Mouse (Mus musculus) heart, adult 18-20 months (tissue): ENCODE measurements around the gene Ankrd23. TPM values are rescaled to one million over a fixed set of nuclear protein-coding genes. Genes with fewer than 3 reads are reported as not detected.
A peak's percentile ranks its signal among the peaks of the same experiment; 100 is the strongest.
"Not testable (repeated sequence)": the region's sequence is repeated elsewhere in the genome, so short reads cannot be mapped to it uniquely, and the experiment has no call there.

Experiments
- DNase-seq, 2 experiments: peaks; one replicate each; pipeline ENCODE4 v3.0.0; 2021 to 2022; ENCODE audit warnings: mixed read lengths in 1 of 2
- long read RNA-seq, 2 experiments: library from polyadenylated mRNA; stranded (forward); transcript quantifications; one replicate each; pipeline ENCODE4 v2.0.0; 2021
- total RNA-seq, 2 experiments: library from RNA; stranded (reverse); gene quantifications; 2 replicates each; pipeline ENCODE4 v1.2.3; 2021

Ankrd23 gene
- 100 to 1,000 TPM; 315 to 408 TPM for total RNA-seq
- long read RNA-seq, experiment 1, transcript Ankrd23-204 (8 exons, 1,073 nt) = minor isoform, 16 of 461 reads
- long read RNA-seq, experiment 1, transcript Ankrd23-201 (9 exons, 1,964 nt) = major isoform, 328 of 461 reads
- long read RNA-seq, experiment 1, partial matches to known transcripts = 46 of 461 reads
- long read RNA-seq, experiment 1, other reads (novel, unspliced or antisense) = 71 of 461 reads
- long read RNA-seq, experiment 2, transcript Ankrd23-201 (9 exons, 1,964 nt) = major isoform, 96 of 138 reads
- long read RNA-seq, experiment 2, partial matches to known transcripts = 11 of 138 reads
- long read RNA-seq, experiment 2, other reads (novel, unspliced or antisense) = 31 of 138 reads

- DNase-seq = not testable (repeated sequence)
Measured at GRCm38 (mm10) chr1:36536783-36537182, at the start of gene Ankrd23. Gene Ankrd23 (minus strand): TSS chr1:36536883.

GRCm38 (mm10) chr1:36586288-36586687, 49.6 kb upstream of the Ankrd23 start:
- DNase-seq = no peak

- DNase-seq = no peak
Measured at GRCm38 (mm10) chr1:36583408-36584116, 46.9 kb upstream of the Ankrd23 start.

DNA sequence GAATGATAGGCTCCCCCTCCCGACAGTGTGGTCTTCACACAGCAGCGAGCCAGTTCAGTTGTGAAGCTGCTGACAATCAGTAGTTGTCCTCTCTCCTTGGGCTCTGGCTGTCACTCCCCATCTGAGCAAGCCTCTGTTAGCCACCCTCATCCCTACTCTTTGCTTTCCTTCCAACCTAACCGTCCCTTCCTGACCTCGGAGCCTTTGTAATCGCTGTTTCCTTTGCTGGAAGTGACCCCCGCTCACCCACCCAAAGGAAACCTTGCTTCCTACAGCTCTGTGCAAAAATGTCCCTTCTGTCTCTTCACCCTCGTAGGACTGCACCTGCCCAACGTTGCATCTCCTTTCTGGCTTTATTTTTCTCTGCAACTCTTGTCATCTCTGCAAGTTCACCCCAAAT, 45.5 kb upstream of the Ankrd23 start:
- DNase-seq = no peak

DNA sequence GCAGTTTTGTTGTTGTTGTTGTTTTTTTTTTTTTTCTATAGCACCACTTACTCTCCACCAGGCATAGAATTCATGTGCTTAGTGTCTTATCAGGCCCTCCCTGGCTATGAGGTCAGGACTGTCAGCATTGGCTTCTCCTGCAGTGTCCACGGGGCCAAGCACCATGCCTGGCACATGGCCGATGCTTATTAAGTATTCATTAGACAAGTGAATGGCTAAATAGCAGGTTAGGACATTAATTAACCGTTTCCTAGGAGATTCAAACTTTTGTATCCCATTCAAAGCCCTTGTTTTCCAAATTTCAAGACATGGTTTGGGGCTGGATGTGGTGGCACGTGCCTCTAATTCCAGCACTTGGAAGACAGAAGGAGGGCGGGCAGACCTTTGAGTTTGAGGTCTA, 44.6 kb upstream of the Ankrd23 start:
- DNase-seq = peak; percentile 55 to 59

DNA sequence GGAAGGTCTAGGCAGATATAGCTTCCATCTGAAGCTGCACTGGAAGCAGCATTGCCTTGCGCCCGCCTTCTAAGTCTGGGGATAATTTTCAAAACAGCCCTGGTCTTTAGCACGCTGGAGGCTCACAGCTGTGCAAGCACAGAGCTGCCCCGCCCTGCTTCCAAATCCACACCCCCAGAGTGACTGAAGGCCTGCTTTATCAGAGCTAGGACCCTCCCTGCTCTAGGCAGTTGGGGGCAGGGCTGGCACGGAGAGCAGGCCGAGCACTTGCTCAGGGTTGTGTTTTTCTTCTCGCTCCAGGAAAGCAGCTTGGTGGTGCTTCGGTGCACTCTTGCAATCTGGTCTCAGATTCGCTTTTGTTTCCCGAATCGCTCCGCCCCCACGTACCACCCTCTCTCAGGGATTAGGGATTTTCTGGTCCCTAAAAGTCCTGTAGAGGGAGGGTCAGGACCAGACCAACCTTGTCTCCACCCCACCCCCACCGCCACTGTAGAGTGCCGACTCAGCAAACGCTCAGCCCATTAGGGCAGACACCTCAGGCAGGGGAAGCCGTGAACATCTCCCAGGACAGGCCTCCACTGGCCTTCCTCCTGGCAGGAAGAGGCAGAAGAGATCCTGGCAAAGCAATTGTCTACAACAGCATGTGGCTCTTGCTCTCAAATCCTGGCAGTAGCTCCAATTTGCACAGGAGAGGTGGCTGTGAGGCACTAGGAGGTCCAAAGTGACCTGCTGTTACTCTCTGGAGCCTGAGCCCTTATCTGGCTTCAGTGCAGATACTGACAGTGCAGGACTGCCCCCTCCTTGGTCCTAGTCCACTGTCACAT, 43.9 kb upstream of the Ankrd23 start:
- DNase-seq = peak; percentile 81 to 86

GRCm38 (mm10) chr1:36579974-36580383, 43.3 kb upstream of the Ankrd23 start:
- no peak for DNase-seq

DNA sequence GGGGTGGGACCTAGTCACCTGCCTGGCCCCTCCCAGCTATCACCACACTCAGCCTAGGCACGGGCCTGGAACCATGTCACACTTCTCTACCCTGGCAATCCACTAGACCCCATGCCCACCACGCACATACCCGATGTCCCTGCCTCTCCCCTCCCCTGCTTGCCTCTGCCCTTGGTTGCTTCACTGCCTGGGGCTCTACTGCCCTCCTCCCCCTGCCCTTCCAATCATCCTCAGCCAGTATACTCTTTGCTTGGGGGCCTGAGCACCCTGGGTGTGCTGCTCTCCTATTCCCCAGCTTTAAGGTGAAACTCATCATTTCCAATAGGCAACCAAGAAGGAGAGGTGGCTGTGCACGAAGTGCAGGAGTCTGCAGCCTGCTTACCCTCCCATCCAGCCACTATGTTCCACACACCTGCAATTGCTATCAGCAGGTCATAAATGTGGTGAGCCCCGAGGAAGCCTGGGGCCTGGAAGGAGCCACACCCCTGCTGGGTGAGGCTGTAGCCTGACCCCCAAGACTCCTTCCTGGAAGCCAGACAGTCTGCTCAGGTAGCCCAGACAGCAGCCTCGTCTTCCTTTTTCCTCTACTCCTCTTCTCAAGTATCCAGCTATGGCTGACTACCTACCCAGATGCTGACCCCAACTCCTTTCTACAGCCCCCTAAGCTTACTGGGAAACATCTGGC, 40.5 kb upstream of the Ankrd23 start:
- DNase-seq = no peak

DNA sequence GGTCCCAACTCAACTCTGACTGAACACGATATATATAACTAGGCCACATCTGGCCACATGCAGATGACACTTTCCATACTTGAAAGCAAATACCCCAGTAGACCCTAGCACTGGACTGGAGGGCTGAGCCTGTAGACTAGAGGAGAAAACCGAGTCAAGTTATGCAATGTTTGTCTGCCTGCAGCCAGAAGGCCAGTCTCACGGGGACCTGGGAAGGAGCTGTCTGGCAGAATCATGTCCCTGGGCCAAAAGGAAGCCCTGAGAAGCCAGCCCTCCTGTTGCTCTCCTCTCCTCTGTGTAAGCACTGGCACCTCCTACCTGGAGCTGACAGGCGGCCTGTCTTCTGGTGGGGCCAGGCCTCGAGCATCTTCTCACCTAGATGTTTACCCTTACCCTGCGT, 38.7 kb upstream of the Ankrd23 start:
- peak in 1 of 2 experiments; percentile 55 for DNase-seq

GRCm38 (mm10) chr1:36574196-36574955, 37.7 kb upstream of the Ankrd23 start:
- DNase-seq = no peak

DNA sequence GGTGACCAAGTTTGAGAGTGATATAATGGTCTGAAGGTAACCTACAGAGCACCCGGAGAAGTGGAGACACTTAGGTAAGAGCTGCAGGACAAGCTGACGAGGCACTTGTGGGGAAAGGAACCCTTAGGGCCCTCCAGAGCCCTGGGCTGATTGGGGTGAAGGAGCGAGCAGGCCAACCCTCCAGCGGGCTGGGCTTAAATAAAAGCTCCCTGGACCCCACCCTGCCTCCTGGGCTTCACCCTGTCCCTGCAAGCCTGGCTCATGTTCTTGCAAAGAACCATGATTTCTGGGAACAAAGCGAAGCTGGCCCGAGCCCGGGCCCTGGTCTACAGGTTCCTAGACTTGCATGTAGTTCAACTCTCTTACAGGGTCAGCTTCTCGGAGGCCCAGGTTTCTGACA, 36.8 kb upstream of the Ankrd23 start:
- no peak for DNase-seq

GRCm38 (mm10) chr1:36572709-36573108, 36.0 kb upstream of the Ankrd23 start:
- DNase-seq = peak; percentile 76 to 87

- DNase-seq = no peak
Measured at GRCm38 (mm10) chr1:36572140-36572700, 35.5 kb upstream of the Ankrd23 start.

- peak in 1 of 2 experiments; percentile 82 for DNase-seq
Measured at GRCm38 (mm10) chr1:36571627-36572026, 34.9 kb upstream of the Ankrd23 start.

- no peak for DNase-seq
Measured at GRCm38 (mm10) chr1:36570320-36570719, 33.6 kb upstream of the Ankrd23 start.

- DNase-seq = peak in 1 of 2 experiments; percentile 50
Measured at GRCm38 (mm10) chr1:36569694-36570276, 33.1 kb upstream of the Ankrd23 start.

- DNase-seq = peak in 1 of 2 experiments; percentile 73
Measured at GRCm38 (mm10) chr1:36568776-36569175, 32.1 kb upstream of the Ankrd23 start.

- no peak for DNase-seq
Measured at GRCm38 (mm10) chr1:36567818-36568603, 31.3 kb upstream of the Ankrd23 start.

- DNase-seq = no peak
Measured at GRCm38 (mm10) chr1:36566425-36566824, 29.7 kb upstream of the Ankrd23 start.

- DNase-seq = peak; percentile 74 to 85
Measured at GRCm38 (mm10) chr1:36564101-36564500, 27.4 kb upstream of the Ankrd23 start.
